Mouse (Mus musculus): ENCODE measurements around the gene Eef1akmt2.

The Eef1akmt2 gene

GRCm38 (mm10) chr7:132866316-132866715 is 13.8 kb upstream of the Eef1akmt2 start:
- DNase-seq (ENCODE audit: low spot score): no peak

- DNase-seq (ENCODE audit: low spot score): peak; percentile 82
These were observed 6.8 kb upstream of the Eef1akmt2 start, which contains the start of gene Abraxas2 for GRCm38 (mm10) chr7:132859042-132859958. TSS of gene Abraxas2 (plus strand) at chr7:132859225.

GRCm38 (mm10) chr7:132858043-132858608 is 5.7 kb upstream of the Eef1akmt2 start:
- DNase-seq (ENCODE audit: low spot score): no peak

GRCm38 (mm10) chr7:132856083-132856482 is 3.6 kb upstream of the Eef1akmt2 start:
- DNase-seq (ENCODE audit: low spot score): no peak

GRCm38 (mm10) chr7:132853946-132854345 is 1.5 kb upstream of the Eef1akmt2 start:
- DNase-seq (ENCODE audit: low spot score): no peak

GRCm38 (mm10) chr7:132853361-132853760 is 888 bp upstream of the Eef1akmt2 start:
- DNase-seq (ENCODE audit: low spot score): no peak

- no peak for DNase-seq (ENCODE audit: low spot score)
These were observed 9.3 kb downstream of the Eef1akmt2 start for GRCm38 (mm10) chr7:132843152-132843551.

GRCm38 (mm10) chr7:132842455-132842854 is 10.0 kb downstream of the Eef1akmt2 start:
- DNase-seq (ENCODE audit: low spot score): no peak

GRCm38 (mm10) chr7:132841287-132841686 is 11.2 kb downstream of the Eef1akmt2 start:
- DNase-seq (ENCODE audit: low spot score): no peak

GRCm38 (mm10) chr7:132830955-132831354 is 21.5 kb downstream of the Eef1akmt2 start:
- no peak for DNase-seq (ENCODE audit: low spot score)

- no peak for DNase-seq (ENCODE audit: low spot score)
These were observed 28.0 kb downstream of the Eef1akmt2 start for GRCm38 (mm10) chr7:132824346-132825022.

GRCm38 (mm10) chr7:132823832-132824231 is 28.6 kb downstream of the Eef1akmt2 start:
- no peak for DNase-seq (ENCODE audit: low spot score)

GRCm38 (mm10) chr7:132820692-132821091 is 31.8 kb downstream of the Eef1akmt2 start:
- DNase-seq (ENCODE audit: low spot score): no peak

- DNase-seq (ENCODE audit: low spot score): no peak
These were observed 35.4 kb downstream of the Eef1akmt2 start for GRCm38 (mm10) chr7:132817056-132817455.

- no peak for DNase-seq (ENCODE audit: low spot score)
These were observed 35.9 kb downstream of the Eef1akmt2 start for GRCm38 (mm10) chr7:132816528-132816927.

GRCm38 (mm10) chr7:132815081-132815480 is 37.4 kb downstream of the Eef1akmt2 start:
- DNase-seq (ENCODE audit: low spot score): no peak

- DNase-seq (ENCODE audit: low spot score): no peak
These were observed 38.4 kb downstream of the Eef1akmt2 start for GRCm38 (mm10) chr7:132814089-132814450.

GRCm38 (mm10) chr7:132813416-132814088 is 38.9 kb downstream of the Eef1akmt2 start, which contains the start of gene Fam53b:
TSS of gene Fam53b (minus strand) at chr7:132813886.
- DNase-seq (ENCODE audit: low spot score): no peak

GRCm38 (mm10) chr7:132812619-132813415 is 39.7 kb downstream of the Eef1akmt2 start:
- no peak for DNase-seq (ENCODE audit: low spot score)

GRCm38 (mm10) chr7:132811716-132812618 is 40.5 kb downstream of the Eef1akmt2 start:
- no peak for DNase-seq (ENCODE audit: low spot score)

Data from ovary, adult 18-20 months (tissue).